Mouse (Mus musculus) cerebral cortex, adult 2 months (tissue): ENCODE data around the gene Chtop.

Experiments
- WGBS: fragments of 180-500 bp; shearing (Covaris S2); methylation state at CpG from one replicate; pipeline ENCODE4 v1.1.7; 2018; 5-methylcytosine and 5-hydroxymethylcytosine counted together

Gene Chtop

DNA sequence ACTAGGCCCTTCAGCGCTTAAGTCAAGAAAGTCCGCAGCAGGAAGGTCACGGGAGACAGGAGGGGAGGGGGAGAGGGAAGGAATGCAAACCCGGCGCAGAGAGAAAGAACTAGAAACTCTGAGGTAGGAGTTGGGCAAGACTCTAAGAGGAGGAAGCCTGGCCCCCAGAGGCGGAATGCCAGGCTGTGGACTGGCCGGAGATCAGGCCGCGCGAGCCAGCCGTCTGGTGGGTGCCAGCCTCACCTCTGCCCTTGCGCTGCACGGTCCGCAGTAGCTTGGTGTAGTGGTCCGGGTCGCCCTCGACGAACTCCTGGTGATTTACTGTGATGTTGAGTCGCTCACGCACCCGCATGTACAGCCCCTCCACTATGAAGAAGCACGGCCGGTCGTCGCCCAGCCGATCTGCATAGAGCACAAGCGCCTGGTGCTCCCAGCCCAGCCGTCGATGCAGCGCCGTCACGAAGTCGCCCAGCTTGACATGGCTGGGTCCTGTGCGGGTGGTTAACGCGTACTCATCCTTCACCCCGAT is 44.7 kb downstream of the Chtop start:
- 31% methylated on average over 37 of the region's 37 CpGs for WGBS

DNA sequence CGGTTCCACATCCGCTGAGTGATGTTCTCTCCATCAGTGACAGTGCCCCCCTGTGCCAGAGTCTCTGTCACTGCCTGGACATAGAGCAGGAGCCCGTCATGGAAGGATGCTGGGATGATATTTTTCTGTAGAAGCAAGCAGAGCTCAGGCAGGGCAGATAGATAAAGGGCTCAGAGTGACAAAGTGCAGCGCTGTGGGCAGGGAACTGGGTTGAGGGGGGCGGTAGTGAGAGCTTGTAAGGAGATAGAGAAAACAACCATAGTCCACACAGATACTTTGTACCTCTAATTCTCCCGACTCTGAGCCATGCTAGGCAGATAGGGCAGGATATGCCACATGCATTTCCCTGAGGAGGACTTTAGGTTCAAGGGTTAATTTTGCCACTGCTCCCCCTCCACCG is 46.7 kb downstream of the Chtop start:
- 60% methylated on average over 7 of the region's 7 CpGs for WGBS

DNA sequence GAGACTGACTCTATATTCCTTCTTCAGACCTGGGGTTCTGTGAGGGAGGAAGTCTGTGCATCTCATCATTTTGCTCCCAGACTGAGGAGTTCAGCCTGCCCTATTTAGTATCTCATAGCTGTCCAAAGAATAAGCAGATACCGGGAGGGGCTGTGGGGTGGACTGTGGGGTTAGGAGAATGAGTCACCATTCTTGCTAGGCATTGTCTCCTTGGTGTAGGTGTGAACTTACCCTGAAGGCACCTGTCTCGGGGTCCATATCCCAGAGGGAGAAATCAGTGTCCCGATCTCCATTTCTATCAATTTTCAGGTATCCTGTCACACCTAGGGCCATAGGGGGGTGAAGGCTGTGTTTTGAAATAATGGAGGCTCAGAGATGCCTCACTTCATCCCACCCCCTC is 47.4 kb downstream of the Chtop start:
- WGBS = 91% methylated on average over 3 of the region's 3 CpGs

DNA sequence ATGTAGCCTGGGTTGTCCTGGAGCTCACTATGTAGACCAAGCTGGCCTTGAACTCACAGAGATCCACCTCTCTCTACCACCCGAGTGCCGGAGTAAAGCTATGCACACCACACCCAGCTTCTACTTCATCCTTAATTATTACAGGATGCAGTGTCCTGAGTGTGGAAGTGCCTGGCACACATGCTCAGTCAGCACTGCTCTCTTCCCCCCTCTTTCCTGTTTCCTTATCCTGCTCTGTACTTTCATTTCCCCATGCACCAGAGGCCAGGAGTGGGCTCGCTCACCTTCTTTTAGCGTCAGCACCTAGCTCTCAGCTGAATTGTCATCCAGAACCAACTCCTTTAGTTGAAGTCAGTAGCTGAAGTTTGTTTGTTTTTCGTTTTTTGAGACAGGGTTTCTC is 49.0 kb downstream of the Chtop start:
- WGBS = 79% methylated on average over 5 of the region's 5 CpGs

DNA sequence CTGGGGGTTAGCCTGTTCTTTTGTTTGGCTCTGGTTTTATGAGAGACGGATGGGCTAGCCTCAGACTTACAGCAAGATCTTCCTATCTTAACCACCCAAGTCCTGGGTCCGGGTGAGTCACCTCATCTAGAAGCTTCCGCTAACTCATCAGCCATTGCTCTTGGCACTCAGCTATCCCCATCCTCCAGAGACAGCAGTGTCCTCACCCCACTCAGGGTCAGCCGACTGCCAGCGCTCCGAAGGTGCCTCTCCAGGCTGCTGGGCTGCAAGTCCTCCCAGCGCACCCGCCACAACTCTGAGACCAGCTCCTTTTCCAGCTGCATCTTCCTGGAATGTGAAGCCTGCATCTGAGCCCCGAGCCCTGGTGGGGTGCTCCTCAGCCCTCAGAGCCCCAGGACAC is 49.6 kb downstream of the Chtop start:
- WGBS = 93% methylated on average over 9 of the region's 9 CpGs

DNA sequence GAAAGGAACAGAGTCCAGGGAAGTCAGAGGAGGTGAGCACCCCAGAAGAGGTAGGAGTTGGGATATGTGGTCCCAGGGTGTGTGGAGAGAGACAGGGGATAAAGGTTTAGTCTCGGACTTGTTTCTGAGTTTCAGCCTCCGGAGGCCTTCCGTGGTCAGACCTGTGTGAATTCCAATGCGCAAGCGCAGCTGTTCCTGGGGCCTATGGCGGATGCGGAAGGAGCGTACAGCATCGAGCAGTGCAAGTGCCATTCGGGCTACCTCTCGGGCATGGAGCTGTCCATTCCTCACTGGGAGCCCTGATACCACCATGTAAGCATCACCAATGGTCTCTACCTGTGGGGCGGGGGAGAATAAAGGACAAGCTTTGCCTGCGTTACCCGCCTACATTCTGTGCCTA is 54.4 kb downstream of the Chtop start:
- 94% methylated on average over 14 of the region's 14 CpGs for WGBS

DNA sequence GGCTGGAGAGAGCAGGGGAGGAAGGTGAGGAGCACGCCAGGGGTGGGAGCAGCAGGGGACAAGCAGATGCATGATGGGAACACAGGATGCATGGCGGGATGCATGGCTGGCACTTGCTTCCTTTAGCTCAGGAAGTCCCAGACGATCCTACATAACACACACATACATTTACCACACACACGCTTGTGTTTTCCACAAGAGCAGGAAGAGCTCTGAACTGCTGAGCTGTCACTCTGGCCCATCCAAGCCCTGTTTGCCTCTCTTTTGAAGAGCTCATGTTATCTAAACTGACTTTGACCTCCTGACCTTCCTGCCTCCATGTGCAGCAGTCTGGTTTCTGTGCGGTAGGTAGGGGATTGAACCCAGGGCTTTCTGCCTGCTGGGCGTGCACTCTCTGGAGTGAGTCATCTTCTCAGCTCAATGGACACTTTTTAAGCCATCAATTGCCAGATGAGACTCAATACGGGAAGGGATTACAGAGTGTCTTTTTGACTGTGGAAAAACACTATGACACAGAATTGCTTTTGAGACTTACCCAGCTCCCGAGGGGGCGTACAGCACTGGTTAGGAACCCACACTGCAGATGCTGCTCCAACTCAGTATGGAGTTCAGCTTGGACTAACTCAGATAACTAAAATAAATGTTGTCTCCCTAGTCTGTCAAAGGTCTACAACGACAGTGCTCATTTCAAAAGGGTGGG is 57.8 kb downstream of the Chtop start:
- WGBS = 40% methylated on average over 10 of the region's 10 CpGs

DNA sequence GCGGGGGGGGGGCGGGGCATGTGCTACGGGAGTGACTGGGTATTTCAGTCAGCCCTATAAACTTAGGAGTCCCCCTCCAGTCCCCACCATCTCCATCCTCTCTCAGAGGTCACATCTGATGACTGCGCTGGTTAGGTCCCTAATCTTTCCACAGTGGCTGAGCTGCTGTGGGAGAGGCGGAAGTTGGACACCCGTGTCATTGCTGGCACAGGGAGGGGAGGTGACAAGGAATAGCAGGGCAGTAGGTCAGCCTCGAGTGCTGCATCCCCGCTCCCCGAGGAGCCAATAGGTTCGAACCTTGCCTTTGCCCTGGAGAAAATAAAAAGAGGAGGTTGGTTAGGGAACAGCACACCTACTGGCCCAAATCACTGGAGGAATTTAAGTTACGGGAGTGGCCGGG is 58.4 kb downstream of the Chtop start:
- WGBS = 43% methylated on average over 12 of the region's 12 CpGs
